Mouse (Mus musculus): ENCODE data around the gene Pnck. TPM values are rescaled to one million over a fixed set of nuclear protein-coding genes. Genes with fewer than 3 reads are reported as not detected.

Pnck gene
- total RNA-seq, 2 experiments from 2014 or later, result 8.6 to 11.6 TPM

DNA sequence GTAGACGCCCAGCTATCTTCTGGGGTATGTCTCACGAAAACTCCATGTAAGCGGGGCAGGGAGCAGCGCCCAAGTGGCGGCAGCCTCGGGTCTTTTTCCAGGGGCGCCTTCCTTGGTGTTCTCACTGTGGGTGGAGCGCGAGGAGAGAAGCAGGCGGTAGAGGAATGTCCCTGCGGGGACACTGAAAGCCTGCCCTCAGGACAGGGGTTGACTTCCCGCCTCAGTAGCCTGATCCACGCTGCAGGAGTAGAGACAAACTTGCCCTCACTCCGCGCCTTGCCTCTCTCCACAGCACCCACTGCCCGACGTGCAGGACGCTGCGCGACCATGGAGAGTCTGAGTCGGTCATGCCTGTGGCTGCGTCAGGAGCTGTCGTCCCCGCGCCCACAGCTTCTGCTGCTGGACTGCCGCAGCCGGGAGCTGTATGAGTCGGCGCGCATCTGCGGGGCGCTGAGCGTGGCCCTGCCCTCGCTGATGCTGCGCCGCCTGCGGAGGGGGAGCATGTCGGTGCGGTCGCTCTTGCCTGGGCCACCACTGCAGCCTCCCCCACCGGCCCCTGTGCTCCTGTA, 19.9 kb downstream of the Pnck start:
- no peak for DNase-seq (ENCODE audit: low spot score)

- peak; percentile 17 for DNase-seq (ENCODE audit: low spot score)
Measured at GRCm38 (mm10) chrX:73639255-73639675, 20.7 kb downstream of the Pnck start, which contains the start of gene Dusp9. TSS of gene Dusp9 (plus strand) at chrX:73639419.

- DNase-seq (ENCODE audit: low spot score), result no peak
Measured at GRCm38 (mm10) chrX:73637415-73637814, 22.5 kb downstream of the Pnck start.

DNA sequence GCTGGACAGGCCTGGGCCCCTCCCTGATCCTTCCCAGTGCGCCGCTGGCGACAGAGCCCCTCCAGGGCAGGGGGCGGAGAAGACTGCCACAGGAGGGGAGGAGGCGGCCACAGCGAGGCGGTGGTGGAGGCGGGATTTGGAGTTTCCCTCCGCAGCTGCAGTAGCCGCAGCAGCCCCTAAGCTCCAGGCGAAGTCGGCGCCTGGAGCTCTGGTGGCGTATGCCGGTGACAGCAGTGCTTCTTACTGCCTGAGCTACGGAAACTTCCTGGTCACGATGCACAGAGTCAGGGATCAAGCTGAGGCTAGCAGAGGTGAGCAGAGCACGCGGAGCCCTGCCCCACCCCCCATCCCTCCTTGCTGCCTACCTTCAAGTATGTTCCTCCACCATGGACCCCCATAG, 24.5 kb downstream of the Pnck start:
- no peak for DNase-seq (ENCODE audit: low spot score)

GRCm38 (mm10) chrX:73626981-73627380, 32.9 kb downstream of the Pnck start:
- peak; percentile 49 for DNase-seq (ENCODE audit: low spot score)

DNA sequence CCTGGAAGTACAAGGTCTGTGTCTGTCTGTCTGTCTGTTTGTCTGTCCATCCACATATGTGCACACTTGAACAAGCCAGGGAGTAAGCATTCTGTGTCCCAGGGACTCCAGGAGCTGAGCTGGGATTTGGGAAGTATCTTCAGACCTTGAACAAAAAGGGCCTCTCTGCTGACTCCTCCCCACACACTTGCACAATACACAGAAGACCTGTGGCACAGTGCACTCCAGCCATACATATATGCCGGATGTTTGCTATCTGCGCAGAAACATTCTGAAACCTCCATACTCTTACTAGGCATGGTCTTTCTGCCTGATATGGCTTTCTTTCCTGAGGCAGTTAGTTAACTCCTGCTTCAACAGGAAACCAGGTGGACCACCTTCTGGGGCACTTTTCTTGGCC, 40.0 kb downstream of the Pnck start:
- DNase-seq (ENCODE audit: low spot score), result no peak

DNA sequence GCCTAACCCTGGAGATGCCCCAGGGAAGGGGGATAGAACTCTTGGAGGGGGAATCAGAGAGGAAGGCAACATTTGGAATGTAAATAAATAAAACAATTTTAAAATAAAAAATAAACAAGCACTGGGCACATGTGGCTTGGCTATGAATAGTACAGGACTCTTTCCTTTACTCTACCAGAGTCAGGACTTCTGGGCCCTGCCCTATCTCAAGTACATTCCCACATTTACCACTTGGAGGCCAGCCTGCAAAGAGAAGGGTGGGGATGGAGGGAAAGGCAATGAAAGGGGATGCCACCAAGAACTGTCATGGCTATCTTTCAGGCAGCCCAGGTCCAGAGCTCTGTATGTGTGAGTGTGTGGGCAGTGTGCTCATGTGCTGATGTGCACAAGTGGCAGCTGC, 40.5 kb downstream of the Pnck start:
- DNase-seq (ENCODE audit: low spot score), result no peak

DNA sequence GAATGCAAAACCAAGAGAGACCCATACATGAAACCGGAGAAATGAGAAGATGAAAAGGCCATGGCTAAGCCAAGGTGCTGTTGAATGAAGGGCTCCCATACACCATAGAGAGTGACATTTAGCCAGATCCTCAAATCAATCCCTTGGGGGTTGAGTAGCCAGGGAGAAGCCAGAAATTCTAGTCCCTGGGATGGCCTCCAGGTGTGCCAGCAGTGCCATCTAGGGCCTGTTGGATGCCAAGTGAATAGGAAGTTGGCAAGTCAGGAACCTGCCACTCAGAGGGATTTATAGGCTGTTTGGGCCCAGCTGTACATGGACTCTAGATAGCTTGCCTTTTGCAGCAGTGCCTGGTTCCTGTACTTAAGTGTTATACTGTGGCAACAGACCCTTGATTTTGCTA, 44.0 kb downstream of the Pnck start:
- DNase-seq (ENCODE audit: low spot score), result peak; percentile 50

- DNase-seq (ENCODE audit: low spot score), result no peak
Measured at GRCm38 (mm10) chrX:73613665-73614064, 46.3 kb downstream of the Pnck start.

Other genes starting within 250 kb of the Pnck start
- gene Zfp92, start 249.0 kb downstream of the Pnck start, total RNA-seq (2021), result not detected
- not detected for gene Trex2, start 224.8 kb downstream of the Pnck start, total RNA-seq (2021)
- 10 to 100 TPM in 1 of 2 experiments, 1 to 10 TPM in 1; 9.7 to 12.3 TPM for gene Haus7, start 201.1 kb downstream of the Pnck start, total RNA-seq (2021)
- 10 to 100 TPM; 43.9 to 70.1 TPM for gene Bgn, start 176.5 kb downstream of the Pnck start, total RNA-seq (2021)
- 10 to 100 TPM; 10.6 to 10.7 TPM for gene Atp2b3, start 157.0 kb downstream of the Pnck start, total RNA-seq (2021)
- gene Dusp9, start 20.7 kb downstream of the Pnck start, total RNA-seq (2021), result not detected
- gene Slc6a8, start 13.0 kb upstream of the Pnck start, total RNA-seq (2021), result 100 to 1,000 TPM; 108 to 141 TPM
- gene Bcap31, start 56.1 kb upstream of the Pnck start, total RNA-seq (2021), result 10 to 100 TPM; 54.2 to 63.8 TPM
- gene Abcd1, start 56.5 kb upstream of the Pnck start, total RNA-seq (2021), result 10 to 100 TPM; 18.7 to 21.2 TPM
- under 1 TPM; 0.68 to 0.69 TPM for gene Plxnb3, start 97.0 kb upstream of the Pnck start, total RNA-seq (2021)
- 10 to 100 TPM; 34.1 to 35.2 TPM for gene Srpk3, start 114.3 kb upstream of the Pnck start, total RNA-seq (2021)
- gene Idh3g, start 126.8 kb upstream of the Pnck start, total RNA-seq (2021), result 100 to 1,000 TPM; 375 to 389 TPM
- gene Ssr4, start 126.9 kb upstream of the Pnck start, total RNA-seq (2021), result 10 to 100 TPM; 70.2 to 76.6 TPM
- 1 to 10 TPM in 1 of 2 experiments, under 1 TPM in 1; 0.66 to 1.0 TPM for gene Pdzd4, start 164.9 kb upstream of the Pnck start, total RNA-seq (2021)
- not detected for gene Avpr2, start 232.0 kb upstream of the Pnck start, total RNA-seq (2021)
- 1 to 10 TPM; 1.5 to 2.7 TPM for gene L1cam, start 236.0 kb upstream of the Pnck start, total RNA-seq (2021)

Measured in gastrocnemius, adult 18-20 months (tissue).